Mouse (Mus musculus) intestine, embryonic 15.5 days (tissue): ENCODE data around the gene Samd10. TPM values are rescaled to one million over a fixed set of nuclear protein-coding genes. Genes with fewer than 3 reads are reported as not detected.

Experiments used
- polyA plus RNA-seq: library from polyadenylated mRNA; unstranded; fragments of >200 nt; fragmentation: Nextera tagmentation; extraction: Ambion mirVana; gene quantifications from 2 replicates; pipeline ENCODE4 v1.2.1, GENCODE M21; 2015

The Samd10 gene
- polyA plus RNA-seq, 1 experiment from 2014 or later: 22.7 TPM

Other genes with a start within 250 kb of the Samd10 start
- gene Zgpat, start 234.3 kb downstream of the Samd10 start, polyA plus RNA-seq: 35.7 and 36.7 TPM in 2 replicates
- 55.4 and 58.3 TPM in 2 replicates for gene Arfrp1, start 233.8 kb downstream of the Samd10 start, polyA plus RNA-seq
- gene Lime1, start 219.1 kb downstream of the Samd10 start, polyA plus RNA-seq: 17.1 and 19.4 TPM in 2 replicates
- 7.2 and 7.4 TPM in 2 replicates for gene Zbtb46, start 139.8 kb downstream of the Samd10 start, polyA plus RNA-seq
- 0.18 and 0.30 TPM in 2 replicates for gene Abhd16b, start 106.0 kb downstream of the Samd10 start, polyA plus RNA-seq
- gene Tpd52l2, start 102.1 kb downstream of the Samd10 start, polyA plus RNA-seq: 133 and 140 TPM in 2 replicates
- gene Dnajc5, start 78.7 kb downstream of the Samd10 start, polyA plus RNA-seq: 74.5 and 76.4 TPM in 2 replicates
- gene Uckl1, start 14.3 kb downstream of the Samd10 start, polyA plus RNA-seq: 57.4 and 64.7 TPM in 2 replicates
- 50.5 and 51.9 TPM in 2 replicates for gene Prpf6, start 7.3 kb downstream of the Samd10 start, polyA plus RNA-seq
- 32.0 and 34.2 TPM in 2 replicates for gene Zfp512b, start 6.4 kb downstream of the Samd10 start, polyA plus RNA-seq
- gene Gm29797, start 57.8 kb upstream of the Samd10 start, polyA plus RNA-seq: 1.3 and 3.1 TPM in 2 replicates
- 28.0 and 29.0 TPM in 2 replicates for gene Sox18, start 72.4 kb upstream of the Samd10 start, polyA plus RNA-seq
- gene Tcea2, start 81.1 kb upstream of the Samd10 start, polyA plus RNA-seq: 14.9 and 15.7 TPM in 2 replicates
- gene Rgs19, start 94.8 kb upstream of the Samd10 start, polyA plus RNA-seq: 37.4 and 39.4 TPM in 2 replicates
- gene Lkaaear1, start 99.2 kb upstream of the Samd10 start, polyA plus RNA-seq: not detected in 2 replicates
- gene Oprl1, start 115.8 kb upstream of the Samd10 start, polyA plus RNA-seq: 1.6 and 1.7 TPM in 2 replicates
- gene Myt1, start 164.1 kb upstream of the Samd10 start, polyA plus RNA-seq: 2.4 and 2.7 TPM in 2 replicates
- 24.7 and 30.4 TPM in 2 replicates for gene Pcmtd2, start 238.6 kb upstream of the Samd10 start, polyA plus RNA-seq